Mouse (Mus musculus) T-helper 17 cell (primary cell): Measurements from ENCODE around the gene Sap25.

Experiments used
- in situ Hi-C, 2 experiments: fragments of 300-600 bp; cut with MboI, MseI; formaldehyde crosslinking; loops; 1 replicate in 1 of 2; 2 replicates in 1 of 2; pipeline ENCODE4 v1.15.1; 2025; ENCODE audit warnings: high pct_unique_total_duplicates in 2 of 2

Gene Sap25

DNA sequence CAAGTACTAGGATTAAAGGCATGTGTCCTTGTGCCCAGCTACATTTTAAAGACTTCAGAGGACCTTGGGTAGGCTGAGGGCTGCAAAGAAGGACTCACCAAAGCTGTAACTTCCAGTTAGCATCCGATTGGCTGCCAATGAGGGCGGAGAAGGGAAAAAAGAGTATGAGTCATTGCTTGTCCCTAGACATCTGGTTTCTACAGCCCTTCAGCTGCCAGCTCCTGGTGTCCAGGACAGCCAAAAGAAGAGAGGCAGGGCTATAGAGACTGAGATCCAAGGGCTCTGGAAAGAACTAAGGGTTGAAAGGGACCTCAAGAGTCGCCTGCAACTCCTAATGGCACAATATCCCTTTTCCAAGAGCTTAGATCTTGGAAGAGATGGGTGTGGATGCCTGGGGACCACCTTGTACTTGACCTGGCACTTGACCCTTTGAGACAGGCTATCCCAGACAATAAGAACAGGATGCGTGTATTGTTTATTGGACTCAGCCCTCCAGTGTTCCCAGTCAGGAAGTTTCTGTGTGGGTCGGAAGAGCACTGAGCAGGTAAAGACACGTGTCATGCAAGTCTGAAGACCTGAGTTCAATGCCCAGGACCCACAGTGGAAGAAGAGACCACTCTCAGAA, 19.0 kb downstream of the Sap25 start:
- in situ Hi-C loops: no loop called here

DNA sequence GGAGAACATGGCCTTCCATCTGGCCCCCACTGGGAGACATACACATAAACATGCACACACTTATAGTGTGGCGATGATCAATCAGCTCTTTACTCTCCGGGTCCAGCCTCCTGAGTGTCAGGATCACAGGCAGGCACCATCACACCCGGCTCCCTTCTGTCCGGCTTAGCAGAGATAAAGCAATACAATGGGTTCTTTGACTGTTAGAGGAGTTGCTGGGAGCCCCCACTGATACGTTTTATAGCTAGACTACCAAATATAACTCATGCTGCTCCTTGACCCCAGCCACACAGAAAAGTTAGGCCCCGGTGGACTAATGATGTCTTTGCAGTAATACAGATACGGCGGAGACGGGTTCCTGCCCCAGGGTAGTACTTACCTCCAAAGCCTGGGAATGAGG, 21.9 kb downstream of the Sap25 start:
- in situ Hi-C loops: no loop called here

DNA sequence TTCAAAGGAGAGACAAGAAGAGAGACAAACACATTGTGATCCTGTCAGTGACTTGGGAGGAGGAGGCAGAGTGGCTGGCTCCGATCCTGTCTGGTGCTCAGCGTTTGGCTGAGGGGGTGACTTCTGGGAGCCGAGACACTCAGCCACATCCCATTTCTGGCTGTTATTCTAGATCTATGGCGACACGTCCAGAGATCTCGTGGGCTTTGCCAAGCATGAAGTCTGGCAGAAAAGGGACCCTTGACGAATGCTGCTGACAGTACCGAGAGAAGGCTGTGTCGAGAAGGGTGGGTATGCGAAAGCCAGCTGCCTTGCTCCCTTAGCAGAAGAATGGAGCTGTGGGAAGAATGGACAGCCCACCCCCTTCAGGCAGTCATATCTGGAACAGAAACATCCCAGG, 27.8 kb downstream of the Sap25 start:
- in situ Hi-C loops: no loop called here

DNA sequence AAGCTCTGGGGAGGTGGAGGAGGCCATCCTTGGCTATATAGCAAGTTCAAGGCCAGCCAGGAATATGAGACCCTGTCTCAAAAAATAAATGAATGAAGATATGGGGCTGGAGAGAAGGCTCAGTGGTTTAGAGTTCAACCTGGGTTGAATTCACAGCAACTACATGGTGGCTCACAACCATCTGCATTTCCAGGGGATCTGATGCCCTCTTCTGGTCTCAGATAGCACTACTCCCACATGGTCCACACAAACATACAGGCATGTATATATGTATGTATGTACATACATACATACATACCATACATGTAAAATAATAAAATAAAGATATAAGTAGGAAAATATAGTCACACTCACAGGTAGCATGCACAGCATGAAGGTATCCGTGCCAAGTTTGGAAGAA, 29.1 kb downstream of the Sap25 start:
- in situ Hi-C loops: no loop called here

DNA sequence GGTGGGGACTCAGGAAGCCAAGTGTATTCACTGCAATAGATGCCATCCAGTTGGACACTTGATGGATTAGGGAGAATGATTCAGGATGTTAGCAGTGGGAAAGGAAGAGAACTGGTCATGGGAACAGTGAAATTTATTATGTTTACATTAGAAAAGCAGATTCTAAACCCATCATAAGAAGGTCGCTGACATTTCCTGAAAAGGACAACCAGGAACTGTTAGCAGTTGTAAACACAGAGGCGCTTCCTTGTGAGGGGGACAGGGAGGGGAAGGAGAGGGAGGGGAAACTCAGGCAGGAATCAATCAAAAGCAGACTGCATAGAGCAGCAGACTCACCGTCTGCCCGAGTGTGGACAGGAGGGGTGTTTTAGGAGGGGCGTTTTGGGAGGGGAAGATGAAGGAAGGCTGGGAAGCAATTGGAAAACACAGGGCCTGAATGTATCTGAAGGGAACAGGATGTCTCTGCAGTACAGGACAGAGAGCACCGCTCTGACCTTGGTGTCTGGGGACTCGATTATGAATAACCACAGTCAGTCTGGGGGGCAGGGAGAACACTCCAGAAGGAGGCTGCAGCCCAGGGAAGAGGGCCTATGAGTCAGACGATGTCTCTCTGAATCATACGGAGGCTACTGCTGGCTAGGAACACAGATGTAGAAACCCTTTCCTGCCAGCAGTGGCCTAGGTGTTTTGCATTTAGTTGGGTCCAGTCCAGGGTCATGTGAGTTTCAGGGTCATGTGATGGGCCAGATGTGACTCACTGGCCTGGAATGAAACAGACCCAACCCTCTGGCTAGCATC, 30.5 kb downstream of the Sap25 start:
- in situ Hi-C loops: no loop called here

DNA sequence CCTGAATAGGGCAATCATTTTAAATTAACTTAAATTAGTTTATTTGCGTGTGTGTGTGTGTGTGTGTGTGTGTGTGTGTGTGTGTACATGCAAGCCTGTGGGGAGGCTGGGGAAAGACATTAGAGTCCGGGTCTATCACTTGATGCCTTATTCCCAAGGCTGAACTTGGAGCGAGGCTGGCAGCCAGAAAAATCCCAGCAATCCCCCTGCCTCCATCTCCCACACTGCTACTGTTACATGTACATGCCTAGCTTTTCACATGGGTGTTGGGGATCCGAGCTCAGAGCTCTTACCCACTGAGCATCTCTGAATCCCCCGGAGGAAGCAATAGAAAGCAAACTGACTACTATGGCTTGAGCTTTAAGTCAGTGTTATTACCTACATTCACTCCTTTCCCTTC, 31.2 kb downstream of the Sap25 start:
- in situ Hi-C loops: no loop called here

DNA sequence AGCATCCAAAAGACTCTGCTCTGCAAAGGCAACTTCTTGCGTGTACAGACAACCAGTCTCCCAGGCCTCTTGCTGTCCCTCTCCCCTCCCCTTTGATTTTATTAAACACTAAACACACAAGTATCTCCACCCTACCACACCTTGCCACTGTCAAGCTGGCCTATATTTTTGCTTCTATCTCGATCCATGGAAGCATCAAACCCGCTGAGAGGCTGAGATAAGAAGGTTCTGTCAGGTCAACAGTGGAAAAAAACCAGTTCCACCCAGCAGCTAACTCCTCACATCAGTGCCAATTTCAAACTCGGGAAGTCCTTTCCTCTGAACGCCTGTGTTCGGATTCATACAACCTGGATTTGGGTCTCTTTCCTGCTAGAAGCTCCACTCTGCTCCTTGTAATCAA, 31.9 kb downstream of the Sap25 start:
- in situ Hi-C loops: no loop called here

DNA sequence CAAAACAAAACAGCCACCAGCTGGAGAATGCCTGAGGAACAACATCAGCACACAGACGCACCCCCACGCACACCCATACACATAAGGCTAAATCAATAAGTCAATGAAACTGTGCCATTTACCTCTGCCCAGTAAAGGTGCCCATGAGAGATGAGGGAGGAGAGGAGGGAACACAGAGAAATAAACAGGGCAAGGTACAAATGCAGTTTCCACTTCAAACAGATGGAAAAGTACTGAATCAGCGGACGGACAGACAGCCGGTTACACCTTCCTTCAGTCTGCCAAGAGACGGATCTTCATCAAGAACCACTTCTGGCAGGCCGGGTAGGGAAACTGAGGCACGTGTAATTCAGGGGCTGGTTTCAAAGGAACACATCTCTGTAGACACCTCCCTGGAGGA, 33.7 kb downstream of the Sap25 start:
- in situ Hi-C loops: no loop called here

DNA sequence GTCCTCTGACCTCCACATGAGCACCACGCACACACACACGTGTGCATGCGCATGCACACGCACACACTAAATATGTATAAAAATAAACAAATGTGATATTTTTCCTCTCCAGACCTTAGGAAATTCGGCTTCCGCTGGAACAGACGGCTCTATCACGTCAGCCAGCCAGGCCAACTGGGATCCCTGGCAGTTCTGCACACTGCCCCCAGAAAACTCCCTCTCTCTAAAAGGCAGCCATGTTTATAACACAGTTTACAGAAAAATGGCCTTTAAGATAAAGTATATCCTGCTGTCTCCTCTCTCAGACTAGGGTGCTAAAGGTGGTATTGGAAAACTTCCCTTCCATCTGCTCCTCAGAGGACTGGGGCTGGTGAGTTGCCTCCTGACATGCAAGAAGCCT, 36.7 kb downstream of the Sap25 start:
- in situ Hi-C loops: no loop called here

DNA sequence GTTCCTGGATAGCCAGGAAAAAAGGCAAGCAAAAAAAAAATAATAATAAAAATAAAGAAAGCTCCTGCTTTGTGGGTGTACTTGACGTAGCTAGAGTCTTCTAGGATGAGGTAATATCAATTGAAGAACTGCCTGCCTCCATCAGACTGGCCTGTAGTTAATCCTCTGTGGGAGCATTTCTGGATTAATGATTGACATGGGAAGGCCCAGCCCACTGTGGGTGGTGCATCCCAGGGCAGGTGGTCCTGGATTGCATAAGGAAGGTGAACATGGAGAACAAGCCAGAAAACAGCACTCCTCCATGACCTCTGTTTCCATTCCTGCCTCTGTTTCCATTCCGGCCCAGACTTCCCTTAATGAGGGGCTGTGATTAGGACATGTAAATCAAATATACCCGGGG, 37.6 kb downstream of the Sap25 start:
- in situ Hi-C loops: no loop called here

DNA sequence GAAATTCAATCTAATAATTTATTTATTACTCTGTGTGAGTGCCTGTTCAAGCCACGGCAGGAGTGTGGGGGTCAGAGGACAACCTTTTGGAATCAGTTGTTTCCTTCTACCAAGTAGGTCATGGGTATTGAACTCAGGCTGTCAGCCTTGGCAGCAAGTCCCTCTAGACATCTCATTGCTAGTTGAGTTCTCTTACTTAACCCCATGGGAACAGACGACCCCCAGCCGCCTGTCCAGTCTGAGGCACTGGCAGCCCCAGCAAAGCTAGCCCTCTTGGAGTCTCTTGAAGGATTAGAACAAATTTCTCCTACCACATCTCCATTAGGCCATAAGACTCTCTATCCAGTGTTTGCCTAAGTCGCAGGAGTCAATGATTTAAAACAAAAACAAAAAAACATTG, 38.6 kb downstream of the Sap25 start:
- in situ Hi-C loops: no loop called here

DNA sequence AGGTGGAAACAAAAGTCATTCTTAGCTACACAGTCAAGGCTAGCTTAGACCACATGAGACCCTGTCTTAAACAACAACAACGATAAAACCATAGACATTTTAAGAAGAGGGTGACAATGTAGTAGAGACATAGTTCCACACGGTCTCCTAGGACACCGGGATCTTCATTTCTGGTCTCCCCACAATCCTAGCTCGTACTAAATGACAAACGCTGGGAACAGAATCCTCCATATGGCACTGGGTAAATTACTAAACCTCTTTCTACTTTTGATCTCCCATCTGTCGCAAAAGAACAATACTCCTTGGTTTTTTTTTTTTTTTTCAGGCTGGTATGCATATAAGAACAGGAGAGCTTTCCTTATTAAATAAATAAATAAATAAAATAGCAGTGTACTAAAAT, 41.4 kb downstream of the Sap25 start:
- in situ Hi-C loops: no loop called here

DNA sequence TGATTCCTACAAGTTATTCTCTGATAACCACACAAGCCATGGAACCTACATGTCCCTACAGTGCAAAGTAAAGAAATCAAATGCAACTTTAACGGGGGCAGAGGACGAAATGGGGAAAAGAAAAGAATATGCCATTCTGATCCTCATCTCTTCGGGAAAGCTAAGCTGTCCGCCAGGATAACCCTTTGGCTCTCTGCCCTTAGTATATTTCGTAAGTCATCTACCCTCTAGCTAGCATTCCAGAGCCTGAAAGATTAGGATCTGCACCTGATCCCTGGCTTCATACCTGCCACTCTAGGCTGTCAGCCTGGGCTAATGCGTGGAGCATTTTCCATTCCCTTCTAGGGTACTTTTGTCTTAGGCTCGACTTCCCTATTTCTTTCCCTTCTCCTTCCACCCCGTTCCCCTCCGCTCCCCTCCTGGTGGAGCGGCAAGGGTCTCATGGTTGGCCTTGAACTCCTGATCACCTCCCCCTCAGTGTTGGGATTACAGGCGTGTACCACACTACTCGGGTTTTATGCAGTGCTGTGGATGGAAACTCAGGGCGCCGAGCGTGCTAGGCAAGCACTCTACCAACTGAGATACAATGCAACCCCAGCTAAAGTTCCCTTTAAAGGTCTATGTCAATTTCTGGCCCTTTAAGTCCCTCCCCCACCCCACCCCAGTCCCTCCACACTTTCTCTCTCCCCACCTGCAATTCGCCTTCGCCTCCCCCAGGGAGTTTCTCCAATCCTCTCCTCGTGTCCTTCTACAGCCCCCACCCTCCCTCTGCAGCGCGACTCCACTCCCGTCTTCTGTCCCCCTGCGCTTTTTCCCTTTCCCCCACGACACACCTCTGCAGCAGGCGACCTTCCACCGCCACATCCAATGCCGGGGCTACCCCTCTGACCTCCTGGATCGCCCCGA, 42.5 kb downstream of the Sap25 start:
- in situ Hi-C loops: no loop called here

DNA sequence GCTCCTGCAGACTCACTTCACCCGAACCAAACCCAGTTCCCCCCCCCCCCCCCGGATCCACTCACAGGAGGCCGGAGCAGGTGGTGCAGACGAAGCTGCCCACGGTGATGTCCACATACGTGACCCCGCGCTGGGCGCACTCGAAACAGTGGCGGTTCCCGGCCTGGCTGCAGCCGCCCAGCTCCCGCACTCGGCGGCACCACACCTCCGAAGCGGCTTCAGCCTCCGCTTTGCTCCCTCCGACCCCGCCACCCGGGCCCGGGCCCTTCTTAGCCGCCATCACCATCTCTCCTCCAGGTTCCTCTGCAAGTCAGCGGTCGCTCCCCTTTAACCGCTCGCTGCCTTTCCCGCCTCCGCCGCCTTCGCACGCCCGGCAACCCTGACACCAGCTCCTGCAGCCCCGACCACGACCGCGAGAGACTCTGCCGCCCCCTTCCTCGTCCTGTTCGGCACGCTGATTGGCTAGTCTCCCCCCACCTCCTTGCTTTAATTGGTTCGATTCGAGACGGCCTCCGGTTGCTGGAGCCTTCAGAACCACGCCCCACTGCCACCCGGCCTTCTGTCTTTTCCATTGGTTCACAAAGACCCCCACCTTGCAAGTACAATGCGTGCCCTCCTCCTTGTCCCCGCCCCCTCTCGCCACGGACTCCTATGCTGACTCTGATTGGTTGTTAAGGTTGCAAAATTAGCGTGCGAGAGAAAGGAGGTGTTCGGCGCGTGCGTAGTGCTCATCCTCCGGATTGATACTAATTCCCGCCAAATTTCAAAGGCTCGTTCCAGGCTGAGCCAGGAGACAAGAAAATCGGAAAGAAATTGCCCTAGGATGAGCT, 43.4 kb downstream of the Sap25 start, which contains the start of gene Agfg2:
Agfg2 (minus strand) TSS at position 433 of the 830 bp plus-strand sequence.
- in situ Hi-C loops: no loop called here

DNA sequence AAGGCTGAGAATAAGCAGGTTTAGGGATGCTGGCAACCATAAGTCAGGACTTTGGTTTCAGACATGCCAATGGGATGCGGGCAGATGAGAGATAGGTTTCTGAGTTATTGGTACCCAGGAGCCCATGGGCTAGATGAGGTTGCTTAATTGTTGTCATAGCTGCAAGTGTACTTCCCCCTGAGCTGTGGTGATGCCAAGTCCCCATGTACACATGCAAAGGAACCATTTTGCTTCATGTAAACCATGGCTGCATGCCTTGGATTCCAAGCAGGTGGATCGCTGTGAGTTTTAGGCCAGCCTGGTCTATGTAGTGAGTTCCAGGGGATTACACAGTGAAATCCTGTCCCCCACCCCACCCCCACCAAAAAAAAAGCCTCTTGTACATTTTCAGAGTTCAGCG, 44.5 kb downstream of the Sap25 start:
- in situ Hi-C loops: no loop called here

DNA sequence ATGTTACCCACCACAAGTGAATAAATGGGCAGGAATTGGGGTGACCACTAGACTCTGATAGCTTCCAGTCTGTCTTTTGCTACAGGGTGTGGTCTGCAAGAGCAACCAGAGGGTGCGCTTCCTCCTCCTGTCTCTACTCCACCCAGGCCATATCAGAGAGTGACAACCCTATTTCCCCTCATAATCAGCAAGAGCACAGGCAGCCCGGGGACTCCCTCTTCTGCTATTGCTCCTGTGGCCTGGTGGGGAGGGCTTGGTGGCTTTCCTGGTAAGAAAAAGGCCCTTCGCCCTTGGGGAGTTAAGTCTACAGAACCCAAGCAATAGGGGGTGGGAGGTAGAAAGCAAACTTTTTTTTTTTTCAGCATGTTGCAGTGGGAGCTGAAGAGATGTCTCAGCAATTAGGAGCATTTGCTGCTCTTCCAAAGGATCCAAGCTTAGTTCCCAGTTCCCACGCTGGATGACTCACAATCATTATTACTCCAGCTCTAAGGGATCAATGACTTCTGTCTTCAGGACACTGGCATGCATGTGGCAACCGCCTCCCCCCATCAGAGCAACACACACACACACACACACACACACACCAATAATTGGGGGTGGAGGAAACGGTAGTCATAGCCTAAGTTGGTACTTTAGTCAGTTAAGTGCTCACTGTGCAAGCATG, 45.1 kb downstream of the Sap25 start:
- in situ Hi-C loops: no loop called here

DNA sequence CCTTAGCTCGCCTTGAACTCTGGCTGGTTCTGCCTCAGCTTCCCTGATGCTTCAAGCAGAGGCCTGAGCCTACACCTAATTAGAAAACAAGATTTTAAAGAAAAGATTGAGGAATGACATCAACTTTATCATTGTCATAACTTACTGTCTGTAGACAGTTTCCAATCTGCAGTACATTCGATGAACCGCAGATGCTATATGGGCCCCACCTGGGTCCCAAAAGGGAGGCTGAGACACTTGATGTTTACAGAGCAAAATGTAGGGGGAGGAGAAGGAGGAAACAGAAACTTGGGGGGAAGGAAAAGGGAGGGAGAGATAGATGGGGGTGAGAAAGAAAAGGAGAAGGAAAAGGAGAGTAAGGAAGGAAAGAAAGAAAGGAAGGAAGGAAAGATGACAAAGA, 48.8 kb downstream of the Sap25 start:
- in situ Hi-C loops: no loop called here

DNA sequence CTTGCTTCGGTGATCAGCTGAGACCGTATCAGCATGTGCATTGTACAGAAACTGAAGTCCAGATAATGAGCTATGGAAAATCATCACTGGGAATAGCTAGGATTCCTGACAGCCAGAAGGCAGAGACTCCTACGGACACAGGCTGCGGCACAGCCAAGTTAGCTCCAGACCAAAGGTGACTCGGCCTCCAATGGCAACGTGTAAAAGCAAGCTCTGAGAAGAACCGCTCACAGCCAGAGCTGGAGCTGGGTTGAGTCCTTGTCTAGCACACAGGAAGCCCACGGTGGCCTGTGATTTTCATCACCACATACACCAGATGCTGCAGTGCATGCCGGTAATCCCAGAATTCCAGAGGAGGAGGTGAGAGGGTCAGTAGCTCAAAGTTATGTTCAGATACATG, 49.4 kb downstream of the Sap25 start:
- in situ Hi-C loops: no loop called here

DNA sequence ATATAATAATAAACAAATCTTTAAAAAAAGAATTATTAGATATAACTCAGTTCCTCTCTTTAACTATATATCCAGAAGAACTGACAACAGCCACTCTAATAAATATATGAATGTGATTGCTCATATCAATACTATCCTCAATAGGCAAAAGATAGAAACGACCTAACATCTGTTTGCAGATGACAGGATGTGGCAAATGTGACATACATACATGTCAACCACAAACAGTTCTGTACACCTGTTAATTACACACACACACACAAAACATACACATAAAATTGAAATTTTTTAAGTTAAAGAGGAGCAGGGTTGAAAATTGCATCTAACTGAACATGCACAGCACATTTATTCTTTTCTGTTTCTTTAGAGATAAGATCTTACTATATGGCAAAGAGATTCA, 50.7 kb downstream of the Sap25 start:
- in situ Hi-C loops: no loop called here
